Mouse (Mus musculus): ENCODE results near the gene Zbtb7a.

Gene Zbtb7a

GRCm38 (mm10) chr10:81192270-81192967 lies 57.4 kb downstream of the Zbtb7a start:
- peak; percentile 91 for DNase-seq

GRCm38 (mm10) chr10:81192968-81193501 lies 58.0 kb downstream of the Zbtb7a start:
- peak; percentile 49 for DNase-seq

GRCm38 (mm10) chr10:81193991-81194774 lies 59.2 kb downstream of the Zbtb7a start:
- DNase-seq, result no peak

- DNase-seq, result no peak
These were observed 60.3 kb downstream of the Zbtb7a start for GRCm38 (mm10) chr10:81195300-81195699.

- no peak for DNase-seq
These were observed 61.5 kb downstream of the Zbtb7a start for GRCm38 (mm10) chr10:81196470-81197065.

GRCm38 (mm10) chr10:81197305-81197704 lies 62.3 kb downstream of the Zbtb7a start:
- DNase-seq, result no peak

- DNase-seq, result peak; percentile 69
These were observed 63.2 kb downstream of the Zbtb7a start for GRCm38 (mm10) chr10:81198230-81198629.

GRCm38 (mm10) chr10:81198990-81199389 lies 64.0 kb downstream of the Zbtb7a start:
- DNase-seq, result no peak

- no peak for DNase-seq
These were observed 65.1 kb downstream of the Zbtb7a start for GRCm38 (mm10) chr10:81200141-81200540.

- no peak for DNase-seq
These were observed 65.7 kb downstream of the Zbtb7a start for GRCm38 (mm10) chr10:81200605-81201287.

- no peak for DNase-seq
These were observed 67.1 kb downstream of the Zbtb7a start, which contains the start of gene Nmrk2 for GRCm38 (mm10) chr10:81201807-81202758. Gene Nmrk2 (minus strand): TSS chr10:81202051.

All from kidney, adult 18-20 months (tissue).